Mouse (Mus musculus) lung, adult 2 months (tissue): ENCODE results near the gene Rsph4a.

Experiments used
- CTCF ChIP-seq: fragments of 200-500 bp; IDR thresholded peaks from 2 replicates; pipeline ENCODE4 v1.5.1; 2011; ENCODE audit warnings: mild to moderate bottlenecking, low read length, control low read depth; ENCODE audit not compliant: insufficient read depth
- POLR2A ChIP-seq: fragments of 200-500 bp; IDR thresholded peaks from 2 replicates; pipeline ENCODE4 v1.6.1; 2011; ENCODE audit warnings: low read depth, mild to moderate bottlenecking, control low read depth, low read length, borderline replicate concordance; ENCODE audit errors: extremely low read depth

DNA sequence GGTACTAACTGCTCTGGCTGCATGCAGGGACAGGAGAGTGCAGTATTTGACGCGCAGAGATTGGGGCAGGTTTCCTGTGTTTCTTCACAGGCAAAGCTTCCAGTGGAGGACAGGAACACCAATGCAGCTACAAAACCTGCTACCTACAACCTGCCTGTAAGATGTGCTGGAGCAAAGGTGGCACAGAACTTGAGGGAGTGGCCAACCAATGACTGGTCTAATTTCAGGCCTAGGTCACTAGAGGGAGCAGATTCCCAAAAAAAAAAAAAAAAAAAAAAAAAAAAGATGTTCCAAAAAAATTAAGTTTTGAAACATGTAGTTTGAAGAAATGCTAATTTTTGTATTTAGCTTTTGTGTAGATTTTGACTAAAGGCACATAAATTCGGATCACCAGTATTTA is 47.6 kb downstream of the Rsph4a start:
- TF ChIP-seq CTCF (no peak), POLR2A (no peak)
